Mouse (Mus musculus): Measurements from ENCODE around the gene Mtfmt. TPM values are rescaled to one million over a fixed set of nuclear protein-coding genes. Genes with fewer than 3 reads are reported as not detected.

Gene Mtfmt
- total RNA-seq (2021), result 1 to 10 TPM; 6.9 to 7.1 TPM
- long read RNA-seq, experiment 1, transcript Mtfmt-201 (9 exons, 2,042 nt), result major isoform, 8 of 9 reads
- long read RNA-seq, experiment 1, partial matches to known transcripts, result 0 of 9 reads
- long read RNA-seq, experiment 1, other reads (novel, unspliced or antisense), result 0 of 9 reads
- long read RNA-seq, experiment 2, transcript Mtfmt-201 (9 exons, 2,042 nt), result major isoform, 11 of 12 reads
- long read RNA-seq, experiment 2, partial matches to known transcripts, result 0 of 12 reads
- long read RNA-seq, experiment 2, other reads (novel, unspliced or antisense), result 1 of 12 reads

GRCm38 (mm10) chr9:65435671-65436301 lies at the start of gene Mtfmt:
Gene Mtfmt (plus strand): TSS chr9:65435782.
- DNase-seq, result peak; percentile 94 to 96
- intact Hi-C loops (cut with DNase I), result no loop called here

- no peak for DNase-seq
- intact Hi-C loops (cut with DNase I), result no loop called here
Measured at GRCm38 (mm10) chr9:65386373-65387140, 49.0 kb upstream of the Mtfmt start.

- intact Hi-C loops (cut with DNase I), result no loop called here
Measured at GRCm38 (mm10) chr9:65390752-65391612, 44.6 kb upstream of the Mtfmt start.

GRCm38 (mm10) chr9:65391613-65391964 lies 44.0 kb upstream of the Mtfmt start, which contains the start of gene Kbtbd13:
Gene Kbtbd13 (minus strand): TSS chr9:65391652.
- intact Hi-C loops (cut with DNase I), result no loop called here
- no peak for DNase-seq

More at GRCm38 (mm10) chr9:65390752-65391612, 44.6 kb upstream of the Mtfmt start:
- peak; percentile 27 to 41 for DNase-seq

- intact Hi-C loops (cut with DNase I), result loop anchor here (1.0 kb wide), 1 partner anchor 40 kb away; no protein-coding TSS in a partner anchor
Measured at GRCm38 (mm10) chr9:65392638-65393364, 42.8 kb upstream of the Mtfmt start.

GRCm38 (mm10) chr9:65393606-65394005 lies 42.0 kb upstream of the Mtfmt start:
- intact Hi-C loops (cut with DNase I), result loop anchor here (1.0 kb wide), 1 partner anchor 39 kb away; no protein-coding TSS in a partner anchor
- DNase-seq, result peak; percentile 42 to 51

More at GRCm38 (mm10) chr9:65392638-65393364, 42.8 kb upstream of the Mtfmt start:
- peak; percentile 79 to 84 for DNase-seq

- intact Hi-C loops (cut with DNase I), result no loop called here
- DNase-seq, result peak in 1 of 2 experiments; percentile 34
Measured at GRCm38 (mm10) chr9:65394360-65394759, 41.2 kb upstream of the Mtfmt start.

GRCm38 (mm10) chr9:65398279-65398678 lies 37.3 kb upstream of the Mtfmt start, which contains the start of gene Rasl12:
Gene Rasl12 (plus strand): TSS chr9:65398506.
- intact Hi-C loops (cut with DNase I), result no loop called here
- DNase-seq, result peak; percentile 78 to 82

- DNase-seq, result no peak
- intact Hi-C loops (cut with DNase I), result no loop called here
Measured at GRCm38 (mm10) chr9:65399934-65400333, 35.6 kb upstream of the Mtfmt start.

GRCm38 (mm10) chr9:65404331-65405183 lies 31.0 kb upstream of the Mtfmt start:
- peak; percentile 87 to 88 for DNase-seq
- intact Hi-C loops (cut with DNase I), result no loop called here

GRCm38 (mm10) chr9:65405184-65405449 lies 30.5 kb upstream of the Mtfmt start:
- intact Hi-C loops (cut with DNase I), result no loop called here
- no peak for DNase-seq

GRCm38 (mm10) chr9:65407327-65407726 lies 28.3 kb upstream of the Mtfmt start:
- intact Hi-C loops (cut with DNase I), result no loop called here
- no peak for DNase-seq

- DNase-seq, result no peak
- intact Hi-C loops (cut with DNase I), result no loop called here
Measured at GRCm38 (mm10) chr9:65407861-65408260, 27.7 kb upstream of the Mtfmt start.

GRCm38 (mm10) chr9:65408871-65409295 lies 26.7 kb upstream of the Mtfmt start:
- intact Hi-C loops (cut with DNase I), result no loop called here
- DNase-seq, result peak in 1 of 2 experiments; percentile 59

- no peak for DNase-seq
- intact Hi-C loops (cut with DNase I), result no loop called here
Measured at GRCm38 (mm10) chr9:65410378-65410777, 25.2 kb upstream of the Mtfmt start.

- intact Hi-C loops (cut with DNase I), result no loop called here
- no peak for DNase-seq
Measured at GRCm38 (mm10) chr9:65411326-65411725, 24.3 kb upstream of the Mtfmt start.

- intact Hi-C loops (cut with DNase I), result no loop called here
Measured at GRCm38 (mm10) chr9:65417738-65418137, 17.8 kb upstream of the Mtfmt start.

GRCm38 (mm10) chr9:65419633-65420032 lies 15.9 kb upstream of the Mtfmt start:
- no peak for DNase-seq
- intact Hi-C loops (cut with DNase I), result no loop called here

More at GRCm38 (mm10) chr9:65417738-65418137, 17.8 kb upstream of the Mtfmt start:
- DNase-seq, result no peak

Measured in heart, postnatal 14 days (tissue).